Mouse (Mus musculus) G1E (cell line): ENCODE measurements around the gene Ptprm.

Source experiments
- CTCF ChIP-seq: IDR thresholded peaks from 2 replicates; pipeline ENCODE4 v1.5.1; 2012; ENCODE audit warnings: low read depth, low read length, inconsistent platforms, mixed read lengths
- GATA1 ChIP-seq: IDR thresholded peaks from 2 replicates; pipeline ENCODE4 v1.6.1; 2012; ENCODE audit warnings: borderline replicate concordance, low read length, inconsistent platforms, mixed read lengths

DNA sequence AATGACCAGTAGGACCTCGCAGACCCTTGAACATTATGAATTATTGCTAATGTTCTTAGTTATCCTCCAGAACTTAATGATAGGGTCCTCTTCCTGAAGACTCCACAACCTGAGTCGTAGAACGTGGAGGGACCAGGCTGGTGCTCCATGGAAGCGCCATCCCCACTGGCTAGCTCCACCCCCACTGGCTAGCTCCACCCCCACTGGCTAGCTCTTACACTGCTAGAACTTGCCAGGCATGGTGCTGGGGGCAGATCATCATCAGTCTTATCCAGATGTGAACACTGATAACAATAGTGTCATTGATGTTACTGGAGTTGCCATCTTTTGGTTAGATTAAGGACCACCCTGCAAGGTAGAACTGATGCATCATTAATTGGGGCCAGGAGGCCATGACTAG is 362.4 kb downstream of the Ptprm start:
- TF ChIP-seq CTCF (no peak), GATA1 (no peak)
